Mouse (Mus musculus): ENCODE data around the gene Wars. TPM values are rescaled to one million over a fixed set of nuclear protein-coding genes. Genes with fewer than 3 reads are reported as not detected.

The Wars gene
- total RNA-seq (2015; ENCODE audit: low replicate concordance), result 4.6 and 12.3 TPM in 2 replicates
- total RNA-seq (2017; ENCODE audit: low replicate concordance), result 8.2 and 21.4 TPM in 2 replicates

GRCm38 (mm10) chr12:108893715-108894431 is at the start of gene Wars:
Gene Wars, minus strand, starts transcription at chr12:108894174.
- ATAC-seq (replicated peaks; ENCODE audit: low FRiP score, poor library complexity, severe bottlenecking), result peak; percentile 100

DNA sequence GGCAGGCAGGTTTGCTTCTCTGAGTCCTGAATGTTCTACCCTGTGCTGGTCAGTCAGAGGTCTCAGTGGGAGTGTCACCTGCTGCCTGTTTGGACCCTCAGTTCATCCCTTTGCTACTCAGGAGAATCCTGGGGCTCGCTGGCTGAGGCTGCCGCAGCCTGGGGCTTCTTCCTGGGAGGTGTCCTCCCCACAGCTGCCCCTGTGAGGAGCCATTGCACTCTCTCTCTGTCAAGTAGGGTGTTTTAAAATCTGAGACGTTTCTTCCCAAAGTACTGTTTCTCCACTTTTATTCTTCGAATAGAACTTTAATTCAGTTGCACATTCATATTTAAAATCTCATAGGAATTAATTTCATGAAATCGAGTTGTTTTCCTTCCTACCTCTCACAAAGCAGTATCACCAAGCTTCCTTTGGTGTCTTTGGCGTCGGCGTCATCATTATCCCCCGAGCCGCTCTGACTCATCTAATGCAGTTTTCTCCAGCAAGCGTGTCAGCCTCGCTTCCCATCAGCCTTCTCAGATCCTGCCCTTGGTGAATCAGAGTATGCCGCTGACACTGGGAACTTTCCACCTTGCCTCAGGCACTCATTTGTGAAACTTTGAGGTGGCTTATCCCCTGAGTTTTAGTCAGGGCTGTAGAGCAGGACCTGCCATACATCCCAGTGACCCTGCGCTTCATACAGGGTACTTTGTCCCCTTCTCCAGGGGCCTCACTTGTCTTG is 48.4 kb upstream of the Wars start:
- no peak for ATAC-seq (replicated peaks; ENCODE audit: low FRiP score, poor library complexity, severe bottlenecking)

DNA sequence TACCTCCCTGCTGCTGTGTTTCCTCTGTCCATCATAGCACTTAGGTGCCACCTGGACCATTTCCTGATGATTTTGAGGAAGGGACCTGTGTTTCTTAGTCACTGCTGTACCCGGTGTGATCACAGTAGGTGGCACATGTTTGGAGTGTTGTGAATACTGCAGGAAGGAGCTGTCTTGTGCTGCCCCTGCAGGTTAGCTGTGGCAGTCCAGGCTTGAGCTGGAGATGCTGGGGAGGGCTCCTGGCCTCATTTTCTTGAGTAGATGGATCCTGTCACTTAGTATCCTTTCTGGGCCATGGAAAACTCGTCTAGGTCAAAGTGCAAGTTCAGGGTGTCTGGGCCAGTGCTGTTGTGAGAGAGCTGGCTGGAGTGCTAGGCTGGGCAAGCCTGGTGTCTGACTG is 47.3 kb upstream of the Wars start:
- ATAC-seq (replicated peaks; ENCODE audit: low FRiP score, poor library complexity, severe bottlenecking), result no peak

DNA sequence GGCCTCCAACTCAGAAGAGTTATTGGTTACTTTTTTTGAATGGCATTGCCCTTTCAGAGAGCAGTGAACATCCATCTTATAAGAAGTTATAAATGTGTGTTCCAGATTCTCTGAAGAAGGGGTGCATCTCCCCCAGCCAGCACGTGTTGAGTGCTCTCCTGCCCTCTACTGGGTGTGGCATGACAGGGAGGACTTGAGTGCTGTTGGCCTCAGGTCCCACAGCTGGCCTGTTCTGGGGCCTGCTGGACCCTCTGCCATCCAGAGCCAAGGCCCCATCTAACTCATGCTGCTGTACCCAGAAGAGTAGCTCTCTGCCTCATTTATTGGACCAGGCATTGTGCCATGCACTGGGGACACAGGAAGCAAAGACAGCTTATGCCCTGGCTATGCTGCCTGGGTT is 46.3 kb upstream of the Wars start:
- ATAC-seq (replicated peaks; ENCODE audit: low FRiP score, poor library complexity, severe bottlenecking), result no peak

DNA sequence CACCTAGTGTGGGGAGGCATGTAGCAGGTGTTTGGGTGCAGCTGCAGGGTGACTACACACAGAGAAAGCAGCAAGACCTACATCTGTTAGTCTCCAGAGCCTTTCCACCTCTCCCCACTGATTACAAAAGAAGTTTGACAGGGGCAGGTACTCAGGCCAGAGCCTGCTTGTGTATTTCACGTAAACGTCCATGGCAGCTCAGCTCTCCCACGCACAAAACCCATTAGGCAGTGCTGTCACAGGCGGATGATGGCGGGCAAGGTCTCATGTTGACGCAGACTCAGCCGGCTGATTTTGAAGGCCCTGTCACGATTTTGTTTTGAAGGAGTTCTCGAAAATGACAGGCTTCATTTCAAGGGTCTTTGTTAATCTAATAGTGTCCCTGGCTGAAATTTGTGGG is 45.3 kb upstream of the Wars start:
- no peak for ATAC-seq (replicated peaks; ENCODE audit: low FRiP score, poor library complexity, severe bottlenecking)

DNA sequence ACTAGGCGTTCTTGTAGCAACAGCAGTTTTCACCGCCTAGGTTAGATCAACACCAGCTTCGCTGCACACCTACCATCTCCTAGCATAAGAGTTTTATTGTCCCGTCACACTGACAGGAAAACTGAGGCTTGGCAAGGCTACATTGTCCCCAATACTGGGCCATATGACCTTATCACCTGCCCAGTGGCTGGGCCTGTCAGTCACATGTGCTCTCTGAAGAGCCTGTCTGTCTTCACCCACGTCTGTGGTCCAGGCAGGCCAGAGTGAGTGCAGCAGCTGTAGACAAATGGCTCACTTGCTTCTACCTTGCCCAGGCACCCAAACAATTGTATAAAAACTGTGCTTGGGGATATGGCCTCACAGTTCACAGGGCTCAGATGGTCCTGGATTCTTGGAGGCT is 44.9 kb upstream of the Wars start:
- ATAC-seq (replicated peaks; ENCODE audit: low FRiP score, poor library complexity, severe bottlenecking), result no peak

GRCm38 (mm10) chr12:108937506-108937905 is 43.5 kb upstream of the Wars start:
- no peak for ATAC-seq (replicated peaks; ENCODE audit: low FRiP score, poor library complexity, severe bottlenecking)

- no peak for ATAC-seq (replicated peaks; ENCODE audit: low FRiP score, poor library complexity, severe bottlenecking)
Observed at GRCm38 (mm10) chr12:108936834-108937233, 42.9 kb upstream of the Wars start.

DNA sequence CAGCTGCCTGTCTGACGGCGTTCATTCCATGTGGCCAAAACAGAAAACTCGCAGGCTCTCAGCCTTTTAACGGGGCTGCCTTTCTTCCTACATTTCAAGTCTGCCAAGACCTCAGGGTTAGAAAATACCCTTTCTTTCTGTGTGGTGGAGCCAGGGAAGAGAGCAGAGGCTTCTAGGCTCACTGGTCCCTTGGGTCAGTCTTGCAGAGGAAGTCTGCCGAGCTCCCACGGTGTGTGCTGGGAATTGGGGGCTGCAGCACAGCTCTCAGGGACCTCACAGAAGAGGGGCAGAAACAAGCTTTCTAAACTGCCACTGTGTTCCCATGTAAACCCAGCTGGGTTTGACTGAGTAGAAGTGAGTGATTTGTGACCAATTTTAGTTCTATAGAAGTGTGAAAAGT is 40.3 kb upstream of the Wars start:
- no peak for ATAC-seq (replicated peaks; ENCODE audit: low FRiP score, poor library complexity, severe bottlenecking)

DNA sequence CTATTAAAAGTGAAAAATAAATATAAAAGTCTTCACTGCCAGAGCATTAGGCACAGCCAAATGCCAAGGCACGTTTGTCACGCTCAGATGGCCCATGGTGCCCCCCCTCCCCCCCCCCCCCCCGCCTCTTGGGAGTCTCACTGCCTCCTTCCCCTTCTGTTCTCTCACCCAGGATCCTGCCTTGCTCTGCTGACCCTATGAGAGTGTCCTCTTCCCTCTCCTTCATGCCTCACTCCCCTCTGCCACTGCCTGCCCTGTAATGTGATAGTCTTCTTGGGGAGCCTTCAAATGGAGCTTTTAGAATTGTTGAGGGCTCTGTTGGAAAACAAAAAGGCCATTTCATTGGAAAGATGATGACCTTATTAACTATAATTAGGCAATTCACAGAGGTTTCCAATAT is 38.1 kb upstream of the Wars start:
- ATAC-seq (replicated peaks; ENCODE audit: low FRiP score, poor library complexity, severe bottlenecking), result no peak

DNA sequence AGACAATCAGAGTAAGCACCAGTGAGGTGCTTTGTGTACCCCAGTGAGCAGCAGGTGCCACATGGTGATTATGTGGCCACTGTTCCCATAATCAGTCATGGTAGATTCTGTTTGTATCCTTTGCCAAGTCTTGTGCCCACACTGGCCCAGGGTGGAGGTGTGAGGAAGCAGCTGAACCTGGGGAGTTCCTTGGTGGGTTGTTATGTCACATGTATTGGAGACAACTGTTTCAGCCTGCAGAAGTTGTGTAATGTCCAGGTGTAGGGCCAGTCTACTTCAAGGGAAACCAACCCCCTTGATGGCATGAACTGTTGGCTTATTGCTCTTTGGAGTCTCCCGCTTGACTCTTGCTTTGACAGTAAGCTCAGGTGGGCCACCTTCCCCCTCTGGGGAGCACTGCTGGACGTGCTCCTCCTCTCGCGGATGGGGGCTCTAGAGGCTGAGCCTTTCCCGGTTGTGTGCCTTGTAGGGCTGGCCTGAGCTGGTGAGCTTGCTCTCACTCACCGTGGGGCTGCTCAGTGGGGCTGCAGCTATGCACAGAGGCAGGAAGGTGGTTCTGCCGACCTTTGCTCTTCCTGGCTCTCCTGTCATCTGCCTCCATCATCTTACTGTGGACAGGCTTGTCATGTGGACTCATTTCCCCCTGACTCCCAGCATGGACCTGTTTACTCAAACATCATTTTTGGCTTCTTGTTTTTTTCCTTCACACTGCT is 37.5 kb upstream of the Wars start:
- no peak for ATAC-seq (replicated peaks; ENCODE audit: low FRiP score, poor library complexity, severe bottlenecking)

GRCm38 (mm10) chr12:108929475-108929874 is 35.5 kb upstream of the Wars start:
- no peak for ATAC-seq (replicated peaks; ENCODE audit: low FRiP score, poor library complexity, severe bottlenecking)

GRCm38 (mm10) chr12:108928249-108928648 is 34.3 kb upstream of the Wars start:
- no peak for ATAC-seq (replicated peaks; ENCODE audit: low FRiP score, poor library complexity, severe bottlenecking)

DNA sequence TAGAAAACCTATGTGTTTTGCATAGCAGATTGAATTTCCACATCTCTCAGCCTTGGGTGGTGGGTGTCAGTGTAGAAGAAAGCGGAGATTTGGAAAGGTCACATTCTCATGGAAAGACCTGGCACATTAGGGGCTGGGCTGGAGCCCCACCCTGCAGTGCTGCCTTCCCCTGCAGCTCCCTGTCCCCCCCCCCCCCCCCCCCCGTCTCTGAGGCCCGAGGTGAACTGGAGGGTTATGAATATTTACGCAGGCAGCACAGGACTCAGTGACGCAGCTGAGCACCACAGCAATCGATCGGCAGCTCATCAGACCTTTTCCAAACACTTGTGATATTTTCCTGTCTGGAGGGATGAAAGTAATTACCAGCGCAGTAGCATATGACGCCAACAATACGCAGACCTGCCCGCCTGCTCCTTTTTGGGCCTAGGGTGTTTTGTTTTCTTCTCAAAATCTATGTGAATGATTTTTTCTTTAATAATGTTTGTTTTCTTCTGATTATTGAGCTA is 32.7 kb upstream of the Wars start:
- no peak for ATAC-seq (replicated peaks; ENCODE audit: low FRiP score, poor library complexity, severe bottlenecking)

DNA sequence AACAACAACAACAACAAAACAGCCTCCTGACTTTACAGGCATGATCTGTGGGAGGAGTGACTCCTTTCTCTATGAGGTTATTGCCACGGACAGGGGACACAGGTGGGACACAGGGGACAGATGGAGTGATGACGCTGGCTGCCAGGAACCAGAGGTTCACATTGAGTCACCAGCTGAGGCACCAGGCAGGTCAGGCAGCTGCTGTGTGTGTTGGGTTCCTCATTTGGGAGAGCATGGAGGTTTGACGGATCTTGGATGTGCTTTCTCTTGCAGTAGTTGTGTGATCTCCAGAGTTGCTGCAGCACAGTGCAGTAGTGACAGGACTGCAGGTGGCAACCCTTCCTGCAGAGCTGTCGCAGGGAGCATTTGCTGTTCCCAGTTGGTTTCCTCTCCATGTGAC is 24.8 kb upstream of the Wars start:
- ATAC-seq (replicated peaks; ENCODE audit: low FRiP score, poor library complexity, severe bottlenecking), result no peak; the same call in 1 of the 2 replicates

DNA sequence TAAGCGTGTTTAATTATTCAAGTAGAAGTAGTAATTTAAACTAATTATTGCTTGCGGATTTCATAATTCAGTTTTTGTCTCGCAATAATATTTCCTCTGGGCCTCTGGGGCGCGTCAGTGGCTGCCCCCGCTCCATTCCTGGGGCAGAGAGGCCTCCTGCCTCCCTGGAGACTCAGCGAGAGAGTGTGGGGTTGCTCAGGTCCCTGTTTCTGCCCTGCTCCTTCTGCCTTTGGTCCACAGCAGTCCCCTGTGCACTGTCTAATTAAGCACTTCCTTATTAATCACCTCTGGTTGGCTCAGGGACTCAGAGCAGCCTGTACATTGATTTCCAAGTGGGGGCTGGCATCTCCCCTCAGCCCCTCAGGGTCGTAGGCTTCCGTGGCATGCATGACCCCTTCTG is 23.5 kb upstream of the Wars start:
- no peak for ATAC-seq (replicated peaks; ENCODE audit: low FRiP score, poor library complexity, severe bottlenecking)

DNA sequence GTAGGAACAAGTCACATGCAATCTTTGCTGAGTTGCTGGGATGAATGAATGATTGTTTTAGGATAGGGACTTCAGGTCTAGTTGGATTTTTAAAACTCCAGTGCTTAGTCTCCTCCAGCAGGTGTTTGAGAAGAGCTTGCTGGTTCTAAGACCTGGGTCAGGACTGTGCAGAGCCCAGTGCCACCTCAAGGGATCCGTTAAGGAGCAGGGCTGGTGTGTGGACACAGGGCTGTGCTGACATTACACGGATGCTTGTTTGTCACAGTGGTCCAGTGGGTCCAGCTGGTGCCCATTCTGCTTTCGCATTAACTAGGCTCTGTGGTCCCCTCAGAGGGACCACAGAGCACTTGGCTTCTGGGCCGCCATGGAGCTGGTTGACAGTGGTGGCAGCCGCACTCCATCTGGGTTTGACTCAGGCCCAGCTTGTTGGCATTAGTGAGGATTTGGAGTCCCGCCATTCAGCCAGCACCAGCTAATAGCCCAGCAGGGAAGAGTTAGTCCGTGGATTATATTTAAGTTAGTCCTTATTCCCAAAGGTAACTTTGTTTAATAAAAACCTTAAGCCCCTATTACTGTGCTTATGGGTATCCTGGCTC is 22.6 kb upstream of the Wars start:
- ATAC-seq (replicated peaks; ENCODE audit: low FRiP score, poor library complexity, severe bottlenecking), result no peak

- no peak for ATAC-seq (replicated peaks; ENCODE audit: low FRiP score, poor library complexity, severe bottlenecking)
Observed at GRCm38 (mm10) chr12:108915893-108916292, 21.9 kb upstream of the Wars start.

DNA sequence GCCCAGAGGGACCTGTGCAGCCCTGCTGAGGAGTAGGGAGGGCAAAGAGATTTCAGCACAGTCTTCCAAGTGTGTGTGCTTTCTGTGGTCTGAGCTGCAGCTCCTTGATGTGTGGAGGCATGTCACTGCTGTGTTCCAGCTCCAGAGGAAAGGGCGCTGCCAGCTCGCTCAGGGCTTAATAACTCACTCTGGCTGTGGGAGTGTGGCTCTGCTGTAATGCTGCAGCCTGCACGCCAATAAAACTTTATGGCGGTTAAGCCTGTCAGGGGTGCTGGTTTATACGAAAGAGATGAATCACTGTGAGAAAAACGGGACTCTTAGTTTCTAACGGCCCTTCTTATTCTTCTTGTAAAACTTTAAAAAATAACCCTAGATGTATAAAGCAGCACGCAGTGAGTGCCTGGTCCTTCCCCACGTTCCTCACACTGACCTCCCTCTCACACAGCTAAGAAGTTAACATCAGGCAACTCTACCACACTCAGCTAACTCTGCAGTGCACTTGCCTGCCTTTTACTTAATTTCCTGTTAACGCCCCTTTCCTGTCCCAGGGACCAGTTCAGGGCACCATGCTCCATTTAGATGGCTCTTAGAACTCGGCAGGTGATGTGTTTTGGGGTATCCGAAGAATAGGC is 20.9 kb upstream of the Wars start:
- no peak for ATAC-seq (replicated peaks; ENCODE audit: low FRiP score, poor library complexity, severe bottlenecking)

DNA sequence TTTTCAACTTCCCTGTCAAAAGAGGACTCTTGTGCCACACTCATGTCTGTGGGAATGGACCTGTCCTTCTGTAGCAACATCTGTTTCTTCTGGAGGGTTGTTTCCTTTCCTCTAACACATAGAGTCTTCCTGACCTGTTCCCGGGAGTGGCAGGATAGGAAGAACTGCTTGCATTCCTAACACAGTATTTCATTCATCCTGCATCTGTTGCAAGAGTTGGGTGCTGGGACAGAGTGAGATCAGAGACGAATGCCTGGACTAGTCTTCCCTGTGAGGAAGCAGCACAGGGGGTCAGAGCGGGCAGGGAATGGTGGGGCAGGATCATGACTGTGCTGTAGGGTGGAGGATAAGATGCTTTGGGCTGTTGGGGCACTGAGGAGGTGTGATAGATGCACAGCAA is 20.2 kb upstream of the Wars start:
- 0 out of 2 replicates have a peak, but pooled peaks have one; percentile 41 for ATAC-seq (replicated peaks; ENCODE audit: low FRiP score, poor library complexity, severe bottlenecking)
